Mouse (Mus musculus) left cerebral cortex, postnatal 25 days (tissue): ENCODE data around the gene Rce1. TPM values are rescaled to one million over a fixed set of nuclear protein-coding genes. Genes with fewer than 3 reads are reported as not detected.

Experiments
- DNase-seq, 2 experiments: peaks; one replicate each; pipeline ENCODE4 v3.0.0; 2022; ENCODE audit warnings: low spot score in 2 of 2, mixed read lengths in 1 of 2
- intact Hi-C: fragments of 180-260 bp; cut with DNase I; formaldehyde crosslinking; loops from one replicate; pipeline ENCODE4 v1.15.1; 2025
- microRNA-seq, 2 experiments: library from miRNA; unstranded; fragments of <30 nt; microRNA quantifications; one replicate each; pipeline ENCODE4 v1.2.0; 2022
- total RNA-seq, 2 experiments: library from RNA; stranded (reverse); gene quantifications; 2 replicates each; pipeline ENCODE4 v1.2.3; 2021

Gene Rce1
- total RNA-seq, 2 experiments from 2014 or later: 25.1 to 26.1 TPM

GRCm38 (mm10) chr19:4578799-4579198 lies 46.6 kb downstream of the Rce1 start:
- DNase-seq: no peak
- intact Hi-C loops: no loop called here

GRCm38 (mm10) chr19:4573241-4573640 lies 52.2 kb downstream of the Rce1 start:
- intact Hi-C loops: no loop called here

More at GRCm38 (mm10) chr19:4573241-4573640, 52.2 kb downstream of the Rce1 start:
- DNase-seq: no peak

Small RNA genes within 50 kb of the gene (microRNA-seq; reads per million reads assigned to microRNA genes)
- 6.4 to 6.7 reads per million in 2 experiments for gene Mir6986

Other genes starting within 250 kb of the Rce1 start
- gene Kdm2a, start 227.4 kb downstream of the Rce1 start, total RNA-seq: 10 to 100 TPM; 71.5 to 75.1 TPM
- under 1 TPM; 0.57 to 0.64 TPM for gene Rhod, start 186.2 kb downstream of the Rce1 start, total RNA-seq
- gene Syt12, start 148.2 kb downstream of the Rce1 start, total RNA-seq: 10 to 100 TPM; 38.2 to 43.4 TPM
- gene 2010003K11Rik, start 127.1 kb downstream of the Rce1 start, total RNA-seq: not detected
- 10 to 100 TPM; 56.9 to 66.3 TPM for gene Pcx, start 115.2 kb downstream of the Rce1 start, total RNA-seq
- gene Lrfn4, start 10.0 kb downstream of the Rce1 start, total RNA-seq: 10 to 100 TPM; 47.2 to 47.3 TPM
- 1 to 10 TPM; 1.1 to 1.3 TPM for gene Gm960, start 73.0 kb upstream of the Rce1 start, total RNA-seq
- 100 to 1,000 TPM; 659 to 669 TPM for gene Sptbn2, start 85.5 kb upstream of the Rce1 start, total RNA-seq
- gene Rbm4b, start 130.9 kb upstream of the Rce1 start, total RNA-seq: 10 to 100 TPM; 16.5 to 18.9 TPM
- 10 to 100 TPM; 74.8 to 76.3 TPM for gene Rbm4, start 168.3 kb upstream of the Rce1 start, total RNA-seq
- 10 to 100 TPM; 21.8 to 21.9 TPM for gene Gm21992, start 186.0 kb upstream of the Rce1 start, total RNA-seq
- 10 to 100 TPM; 49.9 to 59.8 TPM for gene Rbm14, start 186.0 kb upstream of the Rce1 start, total RNA-seq
- 10 to 100 TPM; 32.0 to 32.8 TPM for gene Ccs, start 213.7 kb upstream of the Rce1 start, total RNA-seq
- 1 to 10 TPM; 1.8 to 2.4 TPM for gene Ccdc87, start 213.7 kb upstream of the Rce1 start, total RNA-seq
- 100 to 1,000 TPM; 106 to 113 TPM for gene Ctsf, start 229.5 kb upstream of the Rce1 start, total RNA-seq